Mouse (Mus musculus) gonadal fat pad, adult 2 months (tissue): ENCODE results near the gene Rbms1. TPM values are rescaled to one million over a fixed set of nuclear protein-coding genes. Genes with fewer than 3 reads are reported as not detected.
"Not testable (repeated sequence)": the region's sequence is repeated elsewhere in the genome, so short reads cannot be mapped to it uniquely, and the experiment has no call there.

ENCODE experiments used
- DNase-seq: peaks from one replicate; pipeline ENCODE4 v3.0.0-alpha.2; 2012; ENCODE audit warnings: low read depth
- polyA plus RNA-seq: library from polyadenylated mRNA; depleted of rRNA; stranded (reverse); fragments of >200 nt; gene quantifications from 2 replicates; pipeline ENCODE4 v1.2.3, GENCODE M21; 2012

The Rbms1 gene
- polyA plus RNA-seq, 1 experiment = 102 TPM

DNA sequence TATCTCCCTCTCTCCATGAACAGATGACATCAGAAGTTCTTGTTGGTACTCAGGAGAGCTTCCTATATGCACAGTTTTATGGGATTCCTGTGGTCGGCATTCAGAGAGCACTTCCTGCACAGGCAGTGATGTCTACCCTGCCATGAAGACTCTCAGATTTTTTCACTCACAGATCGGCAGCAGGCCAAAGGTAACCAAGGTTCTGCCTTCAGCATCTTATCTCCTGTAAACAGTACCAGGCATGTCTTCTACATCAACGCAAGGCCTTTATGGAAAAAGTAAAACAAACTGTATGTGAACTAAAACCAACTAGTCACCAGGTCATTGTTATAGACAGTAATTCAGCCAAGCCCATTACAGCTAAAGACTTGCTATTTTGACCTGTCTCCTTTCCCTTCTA lies 115.0 kb downstream of the Rbms1 start:
- DNase-seq = no peak

- no peak for DNase-seq
Observed at GRCm38 (mm10) chr2:60845316-60845894, 117.6 kb downstream of the Rbms1 start.

GRCm38 (mm10) chr2:60844259-60844658 lies 118.7 kb downstream of the Rbms1 start:
- no peak for DNase-seq

- no peak for DNase-seq
Observed at GRCm38 (mm10) chr2:60843633-60844032, 119.4 kb downstream of the Rbms1 start.

GRCm38 (mm10) chr2:60842976-60843375 lies 120.0 kb downstream of the Rbms1 start:
- no peak for DNase-seq

- DNase-seq = no peak
Observed at GRCm38 (mm10) chr2:60840922-60841321, 122.1 kb downstream of the Rbms1 start.

- DNase-seq = no peak
Observed at GRCm38 (mm10) chr2:60839498-60839897, 123.5 kb downstream of the Rbms1 start.

GRCm38 (mm10) chr2:60838856-60839255 lies 124.1 kb downstream of the Rbms1 start:
- no peak for DNase-seq

GRCm38 (mm10) chr2:60837616-60838015 lies 125.4 kb downstream of the Rbms1 start:
- DNase-seq = no peak

DNA sequence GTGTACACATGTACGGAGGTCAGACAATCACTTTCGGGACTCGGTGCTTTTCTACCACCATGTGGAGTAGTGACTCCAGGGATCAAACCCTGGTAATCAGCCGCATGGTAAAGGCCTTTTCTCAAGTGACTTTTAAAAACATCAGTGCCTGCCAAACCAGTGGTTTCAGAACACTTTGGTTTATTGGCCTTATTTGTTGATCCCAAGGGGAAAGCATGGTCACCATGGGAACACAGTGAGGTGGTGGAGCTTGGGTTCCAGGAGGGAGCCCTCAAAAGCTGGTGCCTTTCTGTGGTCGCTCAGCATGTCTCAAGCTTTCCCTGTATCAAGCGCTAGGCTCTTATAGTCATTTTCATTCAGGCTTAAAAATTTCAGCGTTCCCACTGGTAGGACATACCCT lies 126.8 kb downstream of the Rbms1 start:
- no peak for DNase-seq

- DNase-seq = no peak
Observed at GRCm38 (mm10) chr2:60834293-60834692, 128.7 kb downstream of the Rbms1 start.

- DNase-seq = no peak
Observed at GRCm38 (mm10) chr2:60832254-60832653, 130.7 kb downstream of the Rbms1 start.

GRCm38 (mm10) chr2:60830464-60830863 lies 132.5 kb downstream of the Rbms1 start:
- not testable (repeated sequence) for DNase-seq

DNA sequence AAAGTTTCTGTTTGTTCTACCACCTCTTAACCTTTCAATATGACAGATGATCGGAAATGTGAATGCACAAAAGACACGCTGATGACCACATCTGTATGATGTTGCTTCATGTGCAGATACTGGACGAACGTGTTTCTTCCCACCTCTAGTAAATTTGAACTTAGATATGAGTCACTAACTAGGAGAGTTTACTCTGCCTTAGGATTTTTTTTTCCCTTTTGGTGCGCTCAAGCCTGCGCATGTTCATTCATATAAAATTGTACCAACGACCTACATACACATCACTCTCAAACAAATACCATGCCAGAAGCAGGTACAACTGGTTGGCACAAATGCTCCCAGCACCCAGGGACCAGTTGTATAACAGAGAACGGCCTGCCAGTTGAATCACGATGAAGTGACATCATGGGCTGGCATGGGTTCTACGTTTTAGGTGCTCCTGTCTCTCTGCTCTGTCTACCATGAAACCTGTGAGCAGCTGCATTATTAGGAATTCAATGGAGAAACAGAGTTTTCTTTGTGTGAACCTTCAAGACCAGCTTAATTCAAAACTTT lies 134.0 kb downstream of the Rbms1 start:
- peak; percentile 41 for DNase-seq

DNA sequence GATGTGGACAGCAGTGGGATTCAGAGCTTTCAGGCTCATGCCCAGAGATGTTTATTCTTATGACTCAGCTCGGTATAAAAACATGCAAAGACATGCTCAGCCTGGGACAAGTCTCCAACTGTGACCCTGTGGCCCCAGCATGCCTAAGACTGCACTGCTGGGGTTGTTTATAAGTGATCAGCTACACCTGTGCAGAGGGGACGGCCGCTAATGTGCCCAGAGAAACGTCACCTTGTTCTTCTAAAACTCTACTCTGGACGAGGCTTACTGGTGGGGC lies 135.9 kb downstream of the Rbms1 start:
- no peak for DNase-seq

- no peak for DNase-seq
Observed at GRCm38 (mm10) chr2:60826406-60827151, 136.4 kb downstream of the Rbms1 start.

- no peak for DNase-seq
Observed at GRCm38 (mm10) chr2:60825690-60826089, 137.3 kb downstream of the Rbms1 start.

- DNase-seq = no peak
Observed at GRCm38 (mm10) chr2:60821635-60822034, 141.4 kb downstream of the Rbms1 start.

DNA sequence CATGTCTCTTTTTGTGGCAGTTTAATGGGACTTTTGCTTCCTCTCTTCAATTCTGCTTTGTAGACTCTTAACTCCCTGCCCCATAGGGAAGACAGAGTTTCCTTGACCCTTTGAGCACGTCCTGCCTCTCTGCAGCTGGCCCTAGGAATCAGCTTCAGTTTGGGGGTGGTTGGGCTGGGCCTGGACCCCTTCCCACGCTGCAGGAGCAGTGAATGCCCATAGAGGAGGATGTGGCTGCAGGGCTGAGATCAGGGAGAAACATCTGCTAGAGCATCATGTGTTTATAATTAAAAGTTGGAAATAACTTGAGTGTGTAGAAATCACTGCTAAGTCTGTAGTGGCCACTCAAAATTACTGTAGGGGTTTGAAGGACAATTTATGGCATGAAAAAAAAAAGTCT lies 144.4 kb downstream of the Rbms1 start:
- DNase-seq = no peak

DNA sequence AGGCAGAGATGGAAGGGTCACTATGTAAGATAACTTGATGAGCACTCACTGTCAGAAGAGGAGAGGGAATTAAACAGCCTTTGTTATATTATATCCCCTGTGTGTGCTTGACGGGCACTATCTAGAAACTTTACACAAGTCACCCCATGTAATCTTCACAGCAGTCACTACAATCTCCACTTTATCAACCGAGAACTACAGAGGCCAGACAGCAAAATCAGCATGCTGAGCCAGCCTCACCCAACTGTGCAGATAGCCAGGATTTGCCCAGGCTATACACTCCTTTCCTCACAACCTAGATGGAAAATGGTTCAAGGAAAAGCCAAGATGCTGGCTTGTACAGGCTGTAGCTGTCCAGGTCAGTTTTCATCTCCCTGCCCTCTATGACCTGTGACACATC lies 146.7 kb downstream of the Rbms1 start:
- DNase-seq = no peak

DNA sequence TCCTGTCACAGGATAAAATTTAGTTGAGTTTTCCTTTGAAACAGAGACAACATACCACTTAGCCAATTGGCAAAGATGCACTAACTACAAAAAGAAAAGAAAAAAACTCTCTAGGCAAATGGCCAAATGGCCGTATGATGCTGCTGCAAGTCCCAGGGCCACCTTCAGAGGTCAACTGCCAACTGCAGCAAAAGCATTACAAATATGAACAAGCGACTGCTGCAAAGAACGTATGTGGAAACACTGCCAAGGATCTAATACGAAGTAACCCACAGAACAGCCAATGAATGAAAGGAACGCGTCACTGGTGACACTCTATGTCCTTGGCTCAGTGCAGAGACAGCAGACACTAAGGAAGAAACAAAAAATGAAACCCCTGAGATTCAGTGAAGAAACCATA lies 148.2 kb downstream of the Rbms1 start:
- DNase-seq = no peak

- DNase-seq = no peak
Observed at GRCm38 (mm10) chr2:60812949-60813348, 150.0 kb downstream of the Rbms1 start.

- DNase-seq = no peak
Observed at GRCm38 (mm10) chr2:60810617-60811016, 152.4 kb downstream of the Rbms1 start.
